Mouse (Mus musculus) midbrain, embryonic 16.5 days (tissue): ENCODE results near the gene Vps35l. TPM values are rescaled to one million over a fixed set of nuclear protein-coding genes. Genes with fewer than 3 reads are reported as not detected.
A peak's percentile ranks its signal among the peaks of the same experiment; 100 is the strongest.

Experiments used
- ATAC-seq: fragments of 200-750 bp; cut with Nextera tagmentation; 2 replicates; pipeline ENCODE4 v1.8.0; 2017; ENCODE audit warnings: moderate TSS enrichment
- H3K27ac ChIP-seq: fragments of 300-500 bp; sonication (generic); 2 replicates; pipeline ENCODE4 v1.5.1; 2014; ENCODE audit warnings: mild to moderate bottlenecking, low read length, mixed read lengths
- H3K27me3 ChIP-seq: fragments of 300-500 bp; sonication (generic); 2 replicates; pipeline ENCODE4 v1.6.1; 2014; ENCODE audit warnings: low read depth, low read length, mixed read lengths; ENCODE audit not compliant: control insufficient read depth, insufficient read depth
- H3K36me3 ChIP-seq: fragments of 300-500 bp; sonication (generic); 2 replicates; pipeline ENCODE4 v1.6.1; 2014; ENCODE audit warnings: mild to moderate bottlenecking, low read length, moderate library complexity, mixed read lengths; ENCODE audit not compliant: control insufficient read depth, insufficient read depth
- H3K4me1 ChIP-seq: fragments of 300-500 bp; sonication (generic); 2 replicates; pipeline ENCODE4 v1.6.1; 2014; ENCODE audit warnings: mild to moderate bottlenecking, low read length, mixed read lengths; ENCODE audit not compliant: control insufficient read depth, insufficient read depth
- H3K4me2 ChIP-seq: fragments of 300-500 bp; sonication (generic); 2 replicates; pipeline ENCODE4 v1.6.1; 2014; ENCODE audit warnings: mild to moderate bottlenecking, low read length, mixed read lengths
- H3K4me3 ChIP-seq: fragments of 300-500 bp; sonication (generic); 2 replicates; pipeline ENCODE4 v1.5.1; 2014; ENCODE audit warnings: low read depth, mild to moderate bottlenecking, low read length, moderate library complexity, mixed read lengths
- H3K9ac ChIP-seq: fragments of 300-500 bp; sonication (generic); 2 replicates; pipeline ENCODE4 v1.6.1; 2014; ENCODE audit warnings: low read depth, low read length, mixed read lengths
- H3K9me3 ChIP-seq: fragments of 300-500 bp; sonication (generic); replicated peaks from 2 replicates; pipeline ENCODE4 v1.6.1; 2014; ENCODE audit warnings: mild to moderate bottlenecking, low read length, mixed read lengths; ENCODE audit not compliant: control insufficient read depth, poor library complexity, severe bottlenecking
- WGBS: fragments of 180-500 bp; shearing (Covaris S2); extraction: QIAGEN DNeasy Blood & Tissue Kit; methylation state at CpG from one replicate; pipeline ENCODE4 v1.1.7; 2014; 5-methylcytosine and 5-hydroxymethylcytosine counted together
- polyA plus RNA-seq: library from polyadenylated mRNA; unstranded; fragments of >200 nt; fragmentation: Nextera tagmentation; extraction: Ambion mirVana; gene quantifications from 2 replicates; pipeline ENCODE4 v1.2.1, GENCODE M21; 2015

Gene Vps35l
- polyA plus RNA-seq, 1 experiment from 2014 or later = 113 TPM

- Histone ChIP-seq H3K4me1 (no peaks in the 10 kb centered on the region), H3K36me3 (peaks cover 42% of the 10 kb centered on the region), H3K9ac (no peak overlapping the region), H3K4me2 (no peak overlapping the region), H3K27ac (no peak overlapping the region), H3K27me3 (no peaks in the 10 kb centered on the region), H3K9me3 (no peaks in the 10 kb centered on the region), H3K4me3 (no peak overlapping the region)
- ATAC-seq = peak; percentile 81
- 79% methylated on average over 12 of the region's 12 CpGs for WGBS
These were observed 8.1 kb downstream of the Vps35l start for GRCm38 (mm10) chr7:118747891-118748672.

DNA sequence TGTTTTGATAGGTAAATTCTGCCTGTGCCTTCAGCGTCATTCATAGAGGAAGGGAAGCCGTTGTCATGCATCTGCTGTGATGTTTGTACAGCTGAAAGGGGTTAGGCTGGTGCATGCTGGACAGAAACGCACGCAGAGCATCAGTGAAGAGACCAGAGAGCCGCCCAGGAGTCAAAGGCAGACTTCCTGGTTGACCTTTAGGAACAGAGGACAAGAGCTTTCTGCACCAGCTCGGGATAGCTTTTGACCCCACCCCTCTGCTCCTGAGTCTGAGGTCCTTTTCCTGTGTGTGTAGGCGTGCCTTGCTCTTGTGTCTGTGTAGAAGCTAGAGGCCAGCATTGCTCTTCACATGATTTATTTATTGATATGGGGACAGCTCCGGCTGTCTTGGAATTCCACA, 9.7 kb downstream of the Vps35l start:
- Histone ChIP-seq H3K27me3 (no peaks in the 10 kb centered on the region), H3K4me2 (no peak overlapping the region), H3K9me3 (no peaks in the 10 kb centered on the region), H3K9ac (no peak overlapping the region), H3K36me3 (peaks cover 46% of the 10 kb centered on the region), H3K4me1 (no peaks in the 10 kb centered on the region), H3K27ac (no peak overlapping the region), H3K4me3 (no peak overlapping the region)
- no peak for ATAC-seq
- 90% methylated on average over 8 of the region's 8 CpGs for WGBS

DNA sequence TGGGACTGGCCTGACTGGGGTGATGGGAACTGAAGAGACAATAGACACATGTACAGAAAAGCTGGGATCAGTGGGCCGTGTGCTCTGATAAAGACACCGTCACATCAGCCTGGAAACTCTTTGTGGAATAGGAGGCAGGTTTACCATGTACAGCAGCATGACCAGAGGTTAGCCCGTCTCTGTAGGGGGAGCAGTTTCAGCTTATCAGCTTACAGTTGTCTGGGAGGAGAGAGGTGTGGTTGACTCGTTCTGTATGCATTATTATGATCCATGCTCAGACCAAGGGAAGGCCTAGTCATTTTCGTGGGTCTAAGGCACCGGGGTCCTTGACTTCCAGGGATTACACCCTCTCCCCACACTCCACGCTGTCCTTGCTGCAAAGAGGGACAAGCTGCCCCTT, 11.6 kb downstream of the Vps35l start:
- ATAC-seq = no peak
- Histone ChIP-seq H3K9ac (no peak overlapping the region), H3K27ac (no peak overlapping the region), H3K4me3 (no peak overlapping the region), H3K27me3 (no peaks in the 10 kb centered on the region), H3K9me3 (no peaks in the 10 kb centered on the region), H3K36me3 (peaks cover 55% of the 10 kb centered on the region), H3K4me2 (no peak overlapping the region), H3K4me1 (no peaks in the 10 kb centered on the region)
- 89% methylated on average over 7 of the region's 7 CpGs for WGBS

GRCm38 (mm10) chr7:118755756-118756155, 15.7 kb downstream of the Vps35l start:
- H3K27ac ChIP-seq = no peak overlapping the region
- H3K27me3 ChIP-seq = no peaks in the 10 kb centered on the region
- H3K36me3 ChIP-seq = peaks cover 42% of the 10 kb centered on the region
- H3K4me3 ChIP-seq = no peak overlapping the region
- no peaks in the 10 kb centered on the region for H3K9me3 ChIP-seq
- no peak overlapping the region for H3K9ac ChIP-seq
- no peak for ATAC-seq
- H3K4me2 ChIP-seq = no peak overlapping the region
- 89% methylated on average over 7 of the region's 7 CpGs for WGBS
- no peaks in the 10 kb centered on the region for H3K4me1 ChIP-seq

DNA sequence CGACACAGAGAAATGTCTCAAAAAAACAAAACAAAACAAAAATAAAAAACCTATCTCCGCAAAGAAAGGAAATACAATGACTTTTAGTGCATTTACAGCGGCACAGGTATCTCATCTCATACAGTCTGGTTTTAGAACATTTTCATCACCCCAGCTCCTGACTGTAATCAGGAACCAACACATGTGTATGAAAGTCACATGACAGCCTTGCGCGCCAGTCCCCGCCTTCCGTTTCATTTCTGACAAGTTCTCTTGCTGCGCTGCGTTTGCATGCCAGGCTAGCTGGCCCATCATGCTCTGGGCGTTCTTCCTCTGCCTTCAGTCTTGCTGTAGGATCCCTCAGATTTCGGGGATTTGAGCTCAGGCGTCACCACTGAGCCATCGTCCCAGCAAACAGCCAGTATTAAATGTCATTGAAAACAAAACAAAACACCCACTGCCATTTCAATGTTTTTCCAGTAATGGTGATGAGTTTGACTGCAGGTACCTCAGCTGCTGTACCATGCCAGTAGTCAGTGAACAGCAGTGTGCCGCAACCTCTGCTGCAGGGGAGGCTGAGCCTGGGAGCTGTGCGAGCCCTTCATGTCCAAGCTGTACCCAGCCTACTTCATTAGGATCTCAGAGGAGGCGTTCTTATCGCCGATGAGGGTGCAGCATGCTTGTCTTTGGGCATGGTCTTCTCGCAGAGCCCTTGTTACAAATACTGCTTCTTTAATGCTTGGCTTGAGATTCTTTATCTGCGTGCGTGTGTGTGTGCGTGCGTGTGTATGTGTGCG, 16.7 kb downstream of the Vps35l start:
- no peaks in the 10 kb centered on the region for H3K4me1 ChIP-seq
- no peak overlapping the region for H3K4me2 ChIP-seq
- peaks cover 43% of the 10 kb centered on the region for H3K36me3 ChIP-seq
- H3K9ac ChIP-seq = no peak overlapping the region
- 95% methylated on average over 24 of the region's 24 CpGs for WGBS
- H3K27me3 ChIP-seq = no peaks in the 10 kb centered on the region
- H3K27ac ChIP-seq = no peak overlapping the region
- no peaks in the 10 kb centered on the region for H3K9me3 ChIP-seq
- H3K4me3 ChIP-seq = no peak overlapping the region
- ATAC-seq = no peak

DNA sequence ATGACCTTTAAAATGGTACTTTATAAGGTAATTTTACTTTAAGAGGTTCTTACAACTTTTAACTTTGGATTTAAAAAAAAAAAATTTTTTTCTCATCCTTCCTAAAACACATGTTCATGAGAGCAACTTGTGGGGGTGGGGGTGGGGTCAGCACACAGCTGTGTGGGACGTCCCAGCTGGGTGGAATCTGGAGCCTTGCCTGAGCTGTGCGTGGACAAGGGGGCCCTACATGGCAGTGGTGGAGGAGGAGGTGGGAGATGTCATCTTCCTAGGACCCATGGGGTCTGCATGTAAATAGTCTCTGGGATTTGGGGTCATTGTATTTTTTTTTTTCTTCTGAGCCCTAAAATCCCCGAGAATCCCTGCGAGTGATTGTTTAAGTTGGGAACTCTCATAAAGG, 18.3 kb downstream of the Vps35l start:
- Histone ChIP-seq H3K4me1 (no peaks in the 10 kb centered on the region), H3K27ac (no peak overlapping the region), H3K9ac (no peak overlapping the region), H3K4me3 (no peak overlapping the region), H3K4me2 (no peak overlapping the region), H3K36me3 (peaks cover 48% of the 10 kb centered on the region), H3K27me3 (no peaks in the 10 kb centered on the region), H3K9me3 (no peaks in the 10 kb centered on the region)
- ATAC-seq = no peak
- WGBS = 56% methylated on average over 4 of the region's 4 CpGs

DNA sequence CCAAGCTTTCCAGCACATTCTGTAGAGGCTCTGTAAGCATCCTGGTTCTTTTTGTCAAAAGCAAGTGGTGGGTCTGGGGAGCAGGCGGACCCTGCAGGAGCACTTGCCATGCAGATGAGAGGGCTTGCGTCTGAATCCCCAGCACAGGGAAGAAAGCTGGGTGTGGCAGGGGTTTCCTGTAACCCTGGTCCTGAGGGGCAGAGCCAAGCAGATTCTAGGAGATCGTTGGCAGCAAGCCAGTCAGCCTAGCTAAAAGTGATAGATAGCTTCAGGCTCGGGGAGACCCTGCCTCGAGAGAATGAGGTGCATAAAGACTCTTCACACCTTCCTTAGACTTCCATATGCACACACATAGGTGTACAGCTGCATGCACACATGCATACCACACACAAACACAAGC, 19.3 kb downstream of the Vps35l start:
- Histone ChIP-seq H3K27ac (no peak overlapping the region), H3K9me3 (no peaks in the 10 kb centered on the region), H3K4me2 (no peak overlapping the region), H3K27me3 (no peaks in the 10 kb centered on the region), H3K9ac (no peak overlapping the region), H3K4me3 (no peak overlapping the region), H3K4me1 (no peaks in the 10 kb centered on the region), H3K36me3 (peaks cover 47% of the 10 kb centered on the region)
- 70% methylated on average over 5 of the region's 5 CpGs for WGBS
- no peak for ATAC-seq

- Histone ChIP-seq H3K27me3 (no peaks in the 10 kb centered on the region), H3K27ac (no peak overlapping the region), H3K36me3 (peaks cover 30% of the 10 kb centered on the region), H3K9me3 (no peaks in the 10 kb centered on the region), H3K4me3 (no peak overlapping the region), H3K9ac (no peak overlapping the region), H3K4me1 (no peaks in the 10 kb centered on the region), H3K4me2 (no peak overlapping the region)
- no peak for ATAC-seq
- WGBS = 91% methylated on average over 11 of the region's 11 CpGs
These were observed 23.9 kb downstream of the Vps35l start for GRCm38 (mm10) chr7:118763939-118764338.

DNA sequence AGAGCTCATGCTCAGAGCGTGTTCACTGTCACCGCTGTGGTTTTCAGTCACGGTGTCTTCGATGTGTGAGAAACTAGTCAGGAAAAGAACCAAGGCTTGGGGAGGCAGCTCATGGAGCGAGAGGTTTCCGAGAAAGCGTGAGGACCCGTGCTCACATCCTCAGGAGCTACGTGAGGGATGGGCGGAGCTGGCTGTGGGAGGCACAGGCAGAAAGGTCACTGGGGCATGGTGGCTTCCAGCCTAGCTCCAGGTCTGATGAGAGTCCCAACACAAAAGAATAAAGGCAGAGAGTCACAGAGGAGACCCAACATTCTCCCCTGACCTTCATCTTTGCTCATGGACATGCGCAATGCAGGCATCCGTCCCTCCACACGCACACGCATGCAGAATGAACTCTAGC, 24.7 kb downstream of the Vps35l start:
- H3K9ac ChIP-seq = no peak overlapping the region
- H3K9me3 ChIP-seq = no peaks in the 10 kb centered on the region
- H3K4me1 ChIP-seq = no peaks in the 10 kb centered on the region
- WGBS = 89% methylated on average over 14 of the region's 14 CpGs
- no peaks in the 10 kb centered on the region for H3K27me3 ChIP-seq
- H3K4me3 ChIP-seq = no peak overlapping the region
- ATAC-seq = no peak
- H3K27ac ChIP-seq = no peak overlapping the region
- no peak overlapping the region for H3K4me2 ChIP-seq
- peaks cover 30% of the 10 kb centered on the region for H3K36me3 ChIP-seq
